Comparison of ENCODE assay signal across 18 mouse cellular contexts in the genomic region with DNA sequence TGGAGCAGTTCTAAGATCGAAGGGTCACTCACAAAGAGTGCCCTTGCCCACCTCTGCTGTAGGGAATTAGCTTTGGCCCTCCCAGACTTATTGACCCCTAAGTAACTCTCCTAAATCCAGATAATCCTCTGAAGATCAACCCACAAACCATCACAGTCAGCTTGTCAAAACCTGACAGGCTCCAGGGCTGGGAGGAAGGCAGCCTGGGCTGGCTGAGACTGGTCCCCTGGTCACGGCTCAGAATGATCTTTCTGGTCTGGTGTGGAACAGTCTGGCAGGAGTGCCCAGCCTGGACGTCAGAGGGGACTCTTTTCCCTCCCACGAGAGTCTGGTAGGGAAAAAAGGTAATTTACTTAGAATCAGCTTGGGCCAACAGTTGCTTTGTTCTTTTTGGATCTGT.
DNase-seq lines count a peak whose midpoint lies in the region; ATAC-seq lines count a peak whose summit lies in the region.
"Had no signal": no experiment of that assay in that cellular context is flagged by ENCODE, and none has a peak within 500 bp of the region (broad histone marks: within the 10 kb centered on the region; RNA-seq: fewer than 3 reads in every experiment).

No protein-coding gene starts in this region.

- H3K36me3 ChIP-seq in heart, embryonic 10.5 days = no peaks in the 10 kb centered on the region
- H3K36me3 ChIP-seq in midbrain, embryonic 12.5 days = no peaks in the 10 kb centered on the region
- no peaks in the 10 kb centered on the region for H3K36me3 ChIP-seq in midbrain, embryonic 14.5 days (ENCODE audit: control insufficient read depth, insufficient read depth, low read length)
- H3K36me3 ChIP-seq in embryonic facial prominence, embryonic 14.5 days (ENCODE audit: control insufficient read depth, insufficient read depth, low read length) = no peaks in the 10 kb centered on the region
- H3K36me3 ChIP-seq: intestine, embryonic 15.5 days; neural tube, embryonic 15.5 days had no signal

- peaks cover 22% of the 10 kb centered on the region for H3K4me1 ChIP-seq in heart, embryonic 10.5 days
- H3K4me1 ChIP-seq in midbrain, embryonic 12.5 days = peaks cover 8% of the 10 kb centered on the region
- no peaks in the 10 kb centered on the region for H3K4me1 ChIP-seq in midbrain, embryonic 14.5 days (ENCODE audit: control insufficient read depth, insufficient read depth, low read length)
- H3K4me1 ChIP-seq in embryonic facial prominence, embryonic 14.5 days (ENCODE audit: control insufficient read depth, insufficient read depth, low read length) = peaks cover 28% of the 10 kb centered on the region
- H3K4me1 ChIP-seq: intestine, embryonic 15.5 days had no signal

- WGBS in heart, embryonic 10.5 days = 39% methylated on average over 4 of the region's 4 CpGs
- 8% methylated on average over 4 of the region's 4 CpGs for WGBS in midbrain, embryonic 12.5 days
- WGBS in midbrain, embryonic 14.5 days = 20% methylated on average over 4 of the region's 4 CpGs
- WGBS in embryonic facial prominence, embryonic 14.5 days = 25% methylated on average over 4 of the region's 4 CpGs

- no peaks in the 10 kb centered on the region for H3K27me3 ChIP-seq in heart, embryonic 10.5 days (ENCODE audit: insufficient read depth, poor library complexity, severe bottlenecking)
- H3K27me3 ChIP-seq in midbrain, embryonic 12.5 days = 0 out of 2 replicates have a peak, but pooled peaks cover 6% of the 10 kb centered on the region
- H3K27me3 ChIP-seq in midbrain, embryonic 14.5 days (ENCODE audit: control insufficient read depth, insufficient read depth, low read length) = no peaks in the 10 kb centered on the region
- no peaks in the 10 kb centered on the region for H3K27me3 ChIP-seq in embryonic facial prominence, embryonic 14.5 days (replicated peaks; ENCODE audit: control insufficient read depth, insufficient read depth, low read length)
- H3K27me3 ChIP-seq: intestine, embryonic 15.5 days; neural tube, embryonic 15.5 days had no signal

- H3K4me2 ChIP-seq in midbrain, embryonic 12.5 days (replicated peaks) = no peak overlapping the region
- no peak overlapping the region for H3K4me2 ChIP-seq in midbrain, embryonic 14.5 days (ENCODE audit: low read length)
- no peak overlapping the region for H3K4me2 ChIP-seq in embryonic facial prominence, embryonic 14.5 days (ENCODE audit: low read depth, low read length)
- H3K4me2 ChIP-seq: intestine, embryonic 15.5 days; neural tube, embryonic 15.5 days had no signal

- peak overlapping the region; percentile 70; the same call in 1 of the 2 replicates for H3K27ac ChIP-seq in heart, embryonic 10.5 days
- peak overlapping the region; percentile 42; the same call in 1 of the 2 replicates for H3K27ac ChIP-seq in midbrain, embryonic 12.5 days (replicated peaks)
- no peak overlapping the region for H3K27ac ChIP-seq in midbrain, embryonic 14.5 days (replicated peaks; ENCODE audit: low read depth, low read length)
- H3K27ac ChIP-seq in embryonic facial prominence, embryonic 14.5 days (replicated peaks; ENCODE audit: low read depth, low read length) = peak overlapping the region; percentile 54; the same call in 1 of the 2 replicates
- H3K27ac ChIP-seq: heart, adult 2 months; intestine, embryonic 15.5 days; liver, embryonic 14.5 days; neural tube, embryonic 15.5 days had no signal

- H3K9ac ChIP-seq in midbrain, embryonic 12.5 days (replicated peaks) = no peak overlapping the region
- H3K9ac ChIP-seq in midbrain, embryonic 14.5 days (replicated peaks; ENCODE audit: low read length) = no peak overlapping the region
- no peak overlapping the region for H3K9ac ChIP-seq in embryonic facial prominence, embryonic 14.5 days (ENCODE audit: low read depth, low read length)
- H3K9ac ChIP-seq: intestine, embryonic 15.5 days; liver, embryonic 14.5 days; neural tube, embryonic 15.5 days had no signal

- no peak for ATAC-seq in midbrain, embryonic 12.5 days (ENCODE audit: low FRiP score, low read depth)
- ATAC-seq in midbrain, embryonic 14.5 days (ENCODE audit: low FRiP score, low TSS enrichment) = no peak
- ATAC-seq in embryonic facial prominence, embryonic 14.5 days (ENCODE audit: low read depth) = 0 out of 2 replicates have a peak, but pooled peaks have one; percentile 42
- ATAC-seq: intestine, embryonic 15.5 days; lung, postnatal 0 days had no signal

- H3K4me3 ChIP-seq in heart, embryonic 10.5 days = no peak overlapping the region
- no peak overlapping the region for H3K4me3 ChIP-seq in midbrain, embryonic 12.5 days
- H3K4me3 ChIP-seq in midbrain, embryonic 14.5 days (replicated peaks; ENCODE audit: low read depth, low read length) = no peak overlapping the region
- H3K4me3 ChIP-seq in embryonic facial prominence, embryonic 14.5 days (ENCODE audit: low read depth, low read length) = no peak overlapping the region
- H3K4me3 ChIP-seq: heart, adult 2 months; intestine, embryonic 15.5 days; neural tube, embryonic 15.5 days had no signal

- intact Hi-C loops in heart, postnatal 36 days (cut with DNase I) = no loop called here

- no peak for DNase-seq in heart, embryonic 10.5 days (ENCODE audit: low spot score)
- DNase-seq in heart, postnatal 36 days = no peak
- DNase-seq in midbrain, embryonic 14.5 days = no peak
- no peak for DNase-seq in embryonic facial prominence, embryonic 14.5 days (ENCODE audit: low spot score)
- peak; percentile 61 for DNase-seq in yolk sac, embryonic 10.5 days (ENCODE audit: low spot score)
- no peak for DNase-seq in heart, adult 11 months
- DNase-seq in adrenal gland, adult 18-20 months (ENCODE audit: low spot score in 2 of 2) = no peak
- DNase-seq: adrenal gland, adult 2 months; cerebellum, adult 11 months; cerebellum, postnatal 36 days; heart, adult 2 months; heart, postnatal 10 days; kidney, postnatal 36 days had no signal

- H3K9me3 ChIP-seq in heart, embryonic 10.5 days = no peaks in the 10 kb centered on the region
- H3K9me3 ChIP-seq in midbrain, embryonic 12.5 days = no peaks in the 10 kb centered on the region
- no peaks in the 10 kb centered on the region for H3K9me3 ChIP-seq in midbrain, embryonic 14.5 days (ENCODE audit: control insufficient read depth, low read length)
- no peaks in the 10 kb centered on the region for H3K9me3 ChIP-seq in embryonic facial prominence, embryonic 14.5 days (ENCODE audit: control insufficient read depth, low read length)
- H3K9me3 ChIP-seq: intestine, embryonic 15.5 days; neural tube, embryonic 15.5 days had no signal
